Mouse (Mus musculus) ES-E14 (cell line): ENCODE results near the gene Tmem132e.

Source experiments
- CHD2 ChIP-seq: IDR thresholded peaks from 2 replicates; pipeline ENCODE4 v1.6.1; 2014; ENCODE audit warnings: mild to moderate bottlenecking, low read depth, low read length, inconsistent platforms
- ZNF384 ChIP-seq: IDR thresholded peaks from 2 replicates; pipeline ENCODE4 v1.6.1; 2012; ENCODE audit warnings: low read depth, low read length, inconsistent platforms

DNA sequence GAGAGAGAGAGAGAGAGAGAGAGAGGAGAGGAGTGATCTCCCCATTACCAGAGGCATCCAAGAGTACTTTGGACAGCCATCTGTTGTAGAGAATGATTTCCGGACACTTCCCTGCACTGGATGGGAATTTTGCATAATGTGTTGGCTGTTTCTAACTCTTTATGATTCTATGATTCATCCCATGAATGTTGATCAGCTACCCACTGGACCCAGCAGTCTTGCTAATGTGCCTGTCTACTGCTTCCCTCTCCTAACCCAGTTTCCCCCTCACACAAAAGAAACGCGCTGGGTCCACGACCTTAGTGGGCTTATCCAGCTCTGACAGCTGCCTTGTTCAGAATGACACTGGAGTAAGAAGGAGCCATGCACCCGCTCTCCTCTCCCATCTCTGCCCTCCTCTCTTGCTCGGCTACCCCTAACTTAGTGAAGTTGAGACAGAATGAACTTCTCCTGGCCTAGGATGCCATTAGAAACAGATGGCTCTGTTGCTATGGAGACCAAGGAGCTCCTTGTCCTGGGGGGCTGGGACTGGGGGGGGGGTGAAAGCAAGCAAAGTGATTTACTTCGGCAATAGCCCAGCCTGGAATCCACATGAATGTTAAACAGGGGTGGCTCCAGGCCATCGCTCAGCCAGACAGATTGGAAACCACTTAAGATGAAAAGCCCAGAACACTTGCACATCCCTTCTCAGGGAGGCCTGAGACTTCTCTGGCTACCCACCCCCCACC, 98.8 kb downstream of the Tmem132e start:
- TF ChIP-seq ZNF384 (no peak), CHD2 (no peak)
